Mouse (Mus musculus): ENCODE measurements around the gene Vipas39. TPM values are rescaled to one million over a fixed set of nuclear protein-coding genes. Genes with fewer than 3 reads are reported as not detected.
"Not testable (repeated sequence)": the region's sequence is repeated elsewhere in the genome, so short reads cannot be mapped to it uniquely, and the experiment has no call there.

Vipas39 gene
- 78.2 and 87.1 TPM in 2 replicates for polyA plus RNA-seq (2014; fragmentation: Nextera tagmentation; extraction: Ambion mirVana)

GRCm38 (mm10) chr12:87266108-87266826, at the start of gene Vipas39, which contains the start of gene Ahsa1:
TSS of gene Vipas39 (minus strand) at chr12:87266256.
TSS of gene Ahsa1 (plus strand) at chr12:87266479.
- Histone ChIP-seq H3K27me3 (replicated peaks; ENCODE audit: control insufficient read depth, insufficient read depth, low read length) (no peaks in the 10 kb centered on the region), H3K4me3 (ENCODE audit: low read depth, low read length) (peak within 1 kb of the TSS; percentile 66), H3K4me2 (ENCODE audit: low read length) (peak within 1 kb of the TSS; percentile 80), H3K27ac (ENCODE audit: low read depth, low read length) (peak within 1 kb of the TSS; percentile 80), H3K9ac (ENCODE audit: low read length) (peak within 1 kb of the TSS; percentile 82), H3K36me3 (ENCODE audit: control insufficient read depth, insufficient read depth, low read length) (peaks cover 46% of the 10 kb centered on the region), H3K4me1 (ENCODE audit: control insufficient read depth, insufficient read depth, low read length) (peaks cover 7% of the 10 kb centered on the region), H3K9me3 (replicated peaks; ENCODE audit: control insufficient read depth, low read length) (no peaks in the 10 kb centered on the region)
- WGBS = under 1% methylated on average over 31 of the region's 31 CpGs
- DNase-seq (ENCODE audit: low spot score) = peak; percentile 99
- ATAC-seq = peak; percentile 98

GRCm38 (mm10) chr12:87313098-87313497, 47.0 kb upstream of the Vipas39 start:
- 67% methylated on average over 2 of the region's 2 CpGs for WGBS
- DNase-seq (ENCODE audit: low spot score) (no peak), ATAC-seq (no peak)
- H3K9ac ChIP-seq (ENCODE audit: low read length) = no peak overlapping the region
- H3K4me2 ChIP-seq (ENCODE audit: low read length) = no peak overlapping the region
- no peak overlapping the region for H3K4me3 ChIP-seq (ENCODE audit: low read depth, low read length)
- no peaks in the 10 kb centered on the region for H3K9me3 ChIP-seq (replicated peaks; ENCODE audit: control insufficient read depth, low read length)
- H3K27ac ChIP-seq (ENCODE audit: low read depth, low read length) = no peak overlapping the region
- H3K27me3 ChIP-seq (replicated peaks; ENCODE audit: control insufficient read depth, insufficient read depth, low read length) = no peaks in the 10 kb centered on the region
- H3K4me1 ChIP-seq (ENCODE audit: control insufficient read depth, insufficient read depth, low read length) = no peaks in the 10 kb centered on the region
- peaks cover 24% of the 10 kb centered on the region for H3K36me3 ChIP-seq (ENCODE audit: control insufficient read depth, insufficient read depth, low read length)

- not testable (repeated sequence) for H3K4me1 ChIP-seq (ENCODE audit: control insufficient read depth, insufficient read depth, low read length); DNase-seq (ENCODE audit: low spot score); H3K4me3 ChIP-seq (ENCODE audit: low read depth, low read length); H3K27ac ChIP-seq (ENCODE audit: low read depth, low read length); H3K9me3 ChIP-seq (replicated peaks; ENCODE audit: control insufficient read depth, low read length); H3K4me2 ChIP-seq (ENCODE audit: low read length); H3K9ac ChIP-seq (ENCODE audit: low read length); H3K27me3 ChIP-seq (replicated peaks; ENCODE audit: control insufficient read depth, insufficient read depth, low read length); ATAC-seq
- 39% methylated on average over 4 of the region's 4 CpGs for WGBS
- H3K36me3 ChIP-seq (ENCODE audit: control insufficient read depth, insufficient read depth, low read length) = peaks cover 20% of the 10 kb centered on the region
Observed at GRCm38 (mm10) chr12:87306584-87306844, 40.5 kb upstream of the Vipas39 start.

GRCm38 (mm10) chr12:87305767-87306583, 39.9 kb upstream of the Vipas39 start:
- Histone ChIP-seq H3K4me1 (ENCODE audit: control insufficient read depth, insufficient read depth, low read length) (no peaks in the 10 kb centered on the region), H3K36me3 (ENCODE audit: control insufficient read depth, insufficient read depth, low read length) (peaks cover 20% of the 10 kb centered on the region), H3K9me3 (replicated peaks; ENCODE audit: control insufficient read depth, low read length) (no peaks in the 10 kb centered on the region), H3K27ac (ENCODE audit: low read depth, low read length) (peak overlapping the region; percentile 58; the same call in 1 of the 2 replicates), H3K27me3 (replicated peaks; ENCODE audit: control insufficient read depth, insufficient read depth, low read length) (no peaks in the 10 kb centered on the region), H3K4me2 (ENCODE audit: low read length) (no peak overlapping the region), H3K9ac (ENCODE audit: low read length) (no peak overlapping the region), H3K4me3 (ENCODE audit: low read depth, low read length) (no peak overlapping the region)
- ATAC-seq = peak; percentile 80
- WGBS = 14% methylated on average over 13 of the region's 13 CpGs
- DNase-seq (ENCODE audit: low spot score) = peak; percentile 70

- ATAC-seq = no peak
- 39% methylated on average over 4 of the region's 4 CpGs for WGBS
- DNase-seq (ENCODE audit: low spot score) = no peak
Observed at GRCm38 (mm10) chr12:87301189-87301588, 35.1 kb upstream of the Vipas39 start.

GRCm38 (mm10) chr12:87300441-87300690, 34.3 kb upstream of the Vipas39 start:
- Histone ChIP-seq H3K4me2 (ENCODE audit: low read length) (peak overlapping the region; percentile 97), H3K9me3 (replicated peaks; ENCODE audit: control insufficient read depth, low read length) (no peaks in the 10 kb centered on the region), H3K27ac (ENCODE audit: low read depth, low read length) (no peak overlapping the region), H3K4me3 (ENCODE audit: low read depth, low read length) (peak overlapping the region; percentile 62), H3K9ac (ENCODE audit: low read length) (peak overlapping the region; percentile 74; the same call in 1 of the 2 replicates), H3K36me3 (ENCODE audit: control insufficient read depth, insufficient read depth, low read length) (no peaks in the 10 kb centered on the region), H3K27me3 (replicated peaks; ENCODE audit: control insufficient read depth, insufficient read depth, low read length) (0 out of 2 replicates have a peak, but pooled peaks cover 20% of the 10 kb centered on the region), H3K4me1 (ENCODE audit: control insufficient read depth, insufficient read depth, low read length) (0 out of 2 replicates have a peak, but pooled peaks cover 3% of the 10 kb centered on the region)
- ATAC-seq (0 out of 2 replicates have a peak, but pooled peaks have one; percentile 8), DNase-seq (ENCODE audit: low spot score) (no peak)
- 1% methylated on average over 9 of the region's 9 CpGs for WGBS

More at GRCm38 (mm10) chr12:87301189-87301588, 35.1 kb upstream of the Vipas39 start:
- Histone ChIP-seq H3K4me1 (ENCODE audit: control insufficient read depth, insufficient read depth, low read length) (0 out of 2 replicates have a peak, but pooled peaks cover 3% of the 10 kb centered on the region), H3K27ac (ENCODE audit: low read depth, low read length) (no peak overlapping the region), H3K36me3 (ENCODE audit: control insufficient read depth, insufficient read depth, low read length) (no peaks in the 10 kb centered on the region), H3K27me3 (replicated peaks; ENCODE audit: control insufficient read depth, insufficient read depth, low read length) (0 out of 2 replicates have a peak, but pooled peaks cover 20% of the 10 kb centered on the region), H3K9ac (ENCODE audit: low read length) (no peak overlapping the region), H3K4me2 (ENCODE audit: low read length) (no peak overlapping the region), H3K4me3 (ENCODE audit: low read depth, low read length) (no peak overlapping the region), H3K9me3 (replicated peaks; ENCODE audit: control insufficient read depth, low read length) (no peaks in the 10 kb centered on the region)

GRCm38 (mm10) chr12:87299657-87300440, 33.8 kb upstream of the Vipas39 start, which contains the start of gene Ism2:
TSS of gene Ism2 (minus strand) at chr12:87299705.
- no peaks in the 10 kb centered on the region for H3K9me3 ChIP-seq (replicated peaks; ENCODE audit: control insufficient read depth, low read length)
- ATAC-seq (peak; percentile 83), DNase-seq (ENCODE audit: low spot score) (peak; percentile 28)
- H3K4me1 ChIP-seq (ENCODE audit: control insufficient read depth, insufficient read depth, low read length) = 0 out of 2 replicates have a peak, but pooled peaks cover 3% of the 10 kb centered on the region
- H3K36me3 ChIP-seq (ENCODE audit: control insufficient read depth, insufficient read depth, low read length) = no peaks in the 10 kb centered on the region
- under 1% methylated on average over 75 of the region's 86 CpGs for WGBS
- H3K27me3 ChIP-seq (replicated peaks; ENCODE audit: control insufficient read depth, insufficient read depth, low read length) = 0 out of 2 replicates have a peak, but pooled peaks cover 20% of the 10 kb centered on the region
- H3K27ac ChIP-seq (ENCODE audit: low read depth, low read length) = no peak within 1 kb of the TSS
- peak within 1 kb of the TSS; percentile 62 for H3K4me3 ChIP-seq (ENCODE audit: low read depth, low read length)
- peak within 1 kb of the TSS; percentile 74 for H3K9ac ChIP-seq (ENCODE audit: low read length)
- peak within 1 kb of the TSS; percentile 97 for H3K4me2 ChIP-seq (ENCODE audit: low read length)

GRCm38 (mm10) chr12:87299037-87299656, 33.1 kb upstream of the Vipas39 start:
- H3K4me2 ChIP-seq (ENCODE audit: low read length) = peak overlapping the region; percentile 97
- peak overlapping the region; percentile 74 for H3K9ac ChIP-seq (ENCODE audit: low read length)
- H3K4me3 ChIP-seq (ENCODE audit: low read depth, low read length) = peak overlapping the region; percentile 62
- DNase-seq (ENCODE audit: low spot score) = peak; percentile 27
- 0 out of 2 replicates have a peak, but pooled peaks cover 20% of the 10 kb centered on the region for H3K27me3 ChIP-seq (replicated peaks; ENCODE audit: control insufficient read depth, insufficient read depth, low read length)
- no peaks in the 10 kb centered on the region for H3K9me3 ChIP-seq (replicated peaks; ENCODE audit: control insufficient read depth, low read length)
- no peak overlapping the region for H3K27ac ChIP-seq (ENCODE audit: low read depth, low read length)
- ATAC-seq = peak; percentile 50
- H3K36me3 ChIP-seq (ENCODE audit: control insufficient read depth, insufficient read depth, low read length) = no peaks in the 10 kb centered on the region
- 8% methylated on average over 28 of the region's 29 CpGs for WGBS
- 0 out of 2 replicates have a peak, but pooled peaks cover 3% of the 10 kb centered on the region for H3K4me1 ChIP-seq (ENCODE audit: control insufficient read depth, insufficient read depth, low read length)

Data from forebrain, embryonic 14.5 days (tissue).